Mouse (Mus musculus): Measurements from ENCODE around the gene Foxred2. TPM values are rescaled to one million over a fixed set of nuclear protein-coding genes. Genes with fewer than 3 reads are reported as not detected.

Foxred2 gene
- total RNA-seq, 2 experiments from 2014 or later: 2.7 TPM

GRCm38 (mm10) chr15:77916851-77917544 is 39.5 kb downstream of the Foxred2 start:
- DNase-seq: peak; percentile 91 to 92

- no peak for DNase-seq
These were observed 41.2 kb downstream of the Foxred2 start for GRCm38 (mm10) chr15:77915287-77915686.

- DNase-seq: peak in 1 of 2 experiments; percentile 6
These were observed 42.0 kb downstream of the Foxred2 start for GRCm38 (mm10) chr15:77914507-77914906.

GRCm38 (mm10) chr15:77913054-77913453 is 43.5 kb downstream of the Foxred2 start:
- DNase-seq: no peak

- DNase-seq: peak; percentile 75 to 76
These were observed 43.9 kb downstream of the Foxred2 start for GRCm38 (mm10) chr15:77912585-77912984.

- DNase-seq: peak in 1 of 2 experiments; percentile 53
These were observed 44.5 kb downstream of the Foxred2 start for GRCm38 (mm10) chr15:77912048-77912447.

- peak in 1 of 2 experiments; percentile 63 for DNase-seq
These were observed 45.5 kb downstream of the Foxred2 start for GRCm38 (mm10) chr15:77911065-77911464.

DNA sequence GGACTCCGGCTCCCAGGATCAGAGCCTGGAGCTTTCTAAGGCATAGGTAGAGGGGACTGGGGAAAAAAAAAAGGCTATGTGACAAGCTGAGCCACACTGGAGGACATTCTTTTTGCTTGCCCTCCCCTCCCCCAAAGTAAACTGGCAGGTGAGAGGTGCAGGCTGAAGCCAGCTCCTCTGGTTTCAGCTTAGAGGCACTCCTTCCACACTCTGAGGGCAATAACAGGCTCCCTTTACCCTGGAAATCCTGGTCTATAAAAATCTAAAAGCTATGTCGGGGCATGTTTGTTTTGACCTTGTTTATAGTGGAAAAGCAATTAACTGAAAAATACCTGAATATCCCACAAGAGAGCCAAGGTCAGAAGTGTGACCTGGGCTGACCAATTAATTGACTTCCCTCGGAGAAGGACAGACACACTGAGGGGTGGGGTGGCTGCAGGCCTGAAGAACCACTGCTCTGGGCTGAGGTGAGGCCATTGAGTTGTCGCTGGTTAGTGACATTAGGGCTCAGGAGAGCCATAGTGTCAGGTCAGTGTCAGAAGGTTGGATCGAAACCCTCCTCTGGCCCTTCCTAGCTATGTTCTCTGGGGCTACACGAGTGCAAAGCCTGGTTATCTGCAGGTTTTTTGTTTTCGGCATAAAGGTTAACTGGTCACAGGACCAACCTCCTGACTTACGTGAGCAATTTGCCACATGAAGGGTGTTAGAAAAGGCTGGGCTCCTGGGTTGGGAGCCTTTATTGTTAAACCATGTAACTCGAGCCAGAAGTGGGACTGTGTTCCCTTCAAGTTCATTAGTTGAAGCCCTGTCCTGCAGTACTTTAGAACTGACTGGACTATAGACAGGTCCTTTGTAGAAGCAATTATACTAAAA is 48.6 kb downstream of the Foxred2 start:
- no peak for DNase-seq

DNA sequence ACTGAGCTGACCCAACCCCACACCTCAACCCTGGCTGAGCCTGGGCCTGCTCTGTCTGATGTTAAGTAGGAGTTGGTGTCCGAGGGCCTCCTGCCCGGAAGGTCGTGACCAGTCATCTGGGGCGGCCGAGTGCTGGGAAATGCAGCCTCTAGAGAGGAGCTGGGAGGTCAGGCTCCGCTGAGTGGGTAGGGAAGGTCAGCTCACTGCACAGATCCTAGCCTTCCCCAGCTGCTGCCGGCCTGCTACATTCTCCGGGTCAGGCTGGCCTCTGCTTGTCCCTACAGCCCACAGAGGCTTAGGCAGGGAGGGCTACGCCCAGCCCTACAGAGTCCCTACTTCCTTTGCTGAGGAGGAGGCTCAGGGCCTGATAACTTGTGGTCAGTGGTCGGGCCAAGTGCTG is 50.0 kb downstream of the Foxred2 start:
- no peak for DNase-seq

DNA sequence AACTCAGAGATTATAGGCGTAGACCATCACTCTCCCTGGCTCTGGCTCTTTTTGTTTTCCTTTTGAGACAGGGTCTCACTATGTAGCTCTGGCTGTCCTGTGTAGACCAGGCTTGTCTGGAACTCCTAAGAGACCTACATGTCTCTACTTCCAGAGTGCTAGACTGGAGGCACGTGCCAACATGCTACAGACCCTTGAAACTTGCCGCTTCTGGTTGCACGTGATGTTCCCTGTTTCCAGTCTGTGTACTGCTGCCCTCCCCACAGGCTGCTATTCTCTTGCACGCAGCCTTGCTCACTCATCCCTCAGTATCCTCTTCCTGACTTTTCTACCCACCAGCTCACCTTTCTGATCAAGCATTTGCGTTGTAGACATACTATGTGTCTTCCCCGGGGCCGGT is 50.4 kb downstream of the Foxred2 start:
- DNase-seq: no peak

DNA sequence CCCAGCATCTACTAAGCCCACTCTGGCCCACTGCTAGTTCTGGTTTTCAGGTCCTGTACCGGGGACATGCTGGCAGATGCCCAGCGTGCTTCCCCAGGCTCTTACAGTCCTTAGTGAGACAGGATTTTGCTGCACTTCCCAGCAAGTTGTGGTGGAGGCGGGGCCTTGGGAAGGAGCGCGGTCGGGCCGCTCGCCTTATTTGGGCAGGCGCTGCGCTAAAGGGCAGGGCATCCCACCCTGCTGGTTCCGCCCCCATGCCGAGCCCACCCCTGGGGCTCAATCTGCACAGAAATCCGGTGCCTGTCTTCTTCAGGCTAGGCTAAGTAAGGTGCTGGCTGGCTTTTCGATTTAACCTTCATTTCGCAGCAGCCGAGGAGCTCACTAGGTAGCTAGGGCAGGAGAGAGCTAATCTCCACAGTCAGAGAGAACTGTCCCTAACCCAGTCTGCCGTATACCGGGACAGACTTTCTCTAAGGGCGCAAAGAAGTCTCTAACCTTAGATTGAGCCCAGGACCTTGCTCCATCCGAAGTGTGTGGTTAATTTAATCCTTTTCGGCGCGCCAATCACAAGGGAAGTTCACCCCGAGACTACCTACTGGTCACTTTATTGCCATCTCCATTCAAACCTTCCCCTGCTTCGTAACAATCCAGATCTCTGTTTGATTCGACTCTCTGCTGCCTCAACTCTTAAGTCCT is 51.1 kb downstream of the Foxred2 start:
- DNase-seq: peak; percentile 81 to 87

GRCm38 (mm10) chr15:77904363-77904892 is 52.1 kb downstream of the Foxred2 start:
- DNase-seq: no peak

DNA sequence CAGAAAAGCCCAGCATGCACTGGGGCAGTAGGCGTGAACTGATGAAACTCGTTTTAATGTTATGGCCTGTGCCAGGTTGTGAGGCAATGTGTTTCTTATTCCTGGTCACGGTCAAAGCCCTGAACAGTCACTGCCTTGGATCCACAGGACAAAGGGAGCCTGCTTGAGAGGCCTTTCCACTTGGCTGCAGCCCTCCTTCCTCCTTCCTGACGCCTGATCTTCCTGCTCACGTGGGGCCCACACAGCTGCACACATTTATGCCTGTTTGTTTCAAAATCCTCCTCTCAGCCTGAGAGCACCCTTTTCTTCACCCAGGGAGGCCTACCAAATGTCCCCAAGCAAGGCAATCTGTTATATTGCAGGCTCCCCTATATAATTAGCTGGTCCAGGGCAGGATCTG is 53.3 kb downstream of the Foxred2 start:
- no peak for DNase-seq

DNA sequence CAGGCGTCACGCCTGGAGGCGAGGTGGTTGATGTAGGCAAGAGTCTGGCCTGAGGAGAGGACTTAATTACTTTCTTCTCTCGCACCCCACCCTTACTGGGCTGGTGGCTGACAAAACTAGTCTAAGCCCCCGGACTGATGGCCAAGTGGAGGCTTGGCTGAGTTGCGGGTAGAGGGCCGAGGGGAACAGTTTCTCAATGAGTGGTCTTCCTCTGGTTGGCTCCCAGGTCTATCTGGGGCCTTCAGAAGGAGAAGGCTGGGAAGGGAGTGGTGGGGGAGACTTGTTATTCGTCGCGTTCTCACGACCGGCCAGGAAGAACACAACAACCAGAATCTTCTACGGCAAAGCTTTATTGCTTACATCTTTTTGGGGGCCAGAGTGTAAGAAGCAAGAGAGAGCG is 61.6 kb downstream of the Foxred2 start:
- DNase-seq: no peak

- DNase-seq: no peak
These were observed 63.2 kb downstream of the Foxred2 start for GRCm38 (mm10) chr15:77893292-77893691.

DNA sequence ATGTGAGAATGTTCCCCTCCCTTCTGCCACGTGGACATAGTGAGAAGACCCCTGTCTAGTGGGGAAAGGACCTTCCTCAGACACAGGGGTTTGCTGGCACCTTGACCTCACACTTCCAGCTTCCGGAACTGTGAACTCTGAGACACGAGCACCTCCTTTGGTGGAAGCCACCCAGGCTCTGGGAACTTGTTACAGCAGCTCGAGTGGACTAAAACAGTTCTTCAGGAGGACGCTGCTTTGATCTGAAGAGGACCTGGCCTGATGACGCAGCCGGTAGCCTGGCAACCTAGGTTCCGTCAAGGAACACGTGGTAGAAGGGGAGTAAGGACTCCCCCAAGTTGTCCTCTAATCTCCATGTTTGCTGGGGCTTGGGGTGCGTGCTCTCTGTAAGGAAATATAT is 64.1 kb downstream of the Foxred2 start:
- DNase-seq: no peak

DNA sequence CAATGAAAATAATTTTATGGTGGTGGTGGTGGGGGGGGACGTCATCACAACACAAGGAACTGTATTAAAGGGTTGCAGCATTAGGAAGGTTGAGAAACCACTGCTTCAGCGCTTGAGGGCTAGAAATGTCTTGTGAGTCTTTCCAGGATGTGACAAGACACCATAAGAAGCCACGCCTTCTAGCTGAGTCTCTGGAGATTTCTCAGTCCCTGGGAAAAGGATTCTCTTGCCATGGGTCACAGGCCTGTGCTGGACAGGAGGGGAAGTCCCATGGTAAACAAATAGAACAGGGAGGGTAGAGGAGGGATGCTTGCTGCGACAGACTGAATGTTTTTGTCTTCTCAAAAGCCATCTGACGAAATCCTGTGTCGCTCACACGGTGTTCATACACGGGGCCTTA is 64.8 kb downstream of the Foxred2 start:
- no peak for DNase-seq

Other genes starting within 250 kb of the Foxred2 start
- gene Apol9b, start 227.7 kb downstream of the Foxred2 start, total RNA-seq (2021): 1 to 10 TPM; 1.1 to 1.2 TPM
- not detected for gene Apol8, start 199.7 kb downstream of the Foxred2 start, total RNA-seq (2021)
- 100 to 1,000 TPM; 309 to 387 TPM for gene Myh9, start 114.5 kb downstream of the Foxred2 start, total RNA-seq (2021)
- gene Txn2, start 27.7 kb downstream of the Foxred2 start, total RNA-seq (2021): 100 to 1,000 TPM; 563 to 586 TPM
- 100 to 1,000 TPM; 151 to 167 TPM for gene Eif3d, start 14.1 kb upstream of the Foxred2 start, total RNA-seq (2021)
- gene Cacng2, start 163.3 kb upstream of the Foxred2 start, total RNA-seq (2021): under 1 TPM; 0.20 to 0.26 TPM
- 10 to 100 TPM; 16.0 to 18.8 TPM for gene Ift27, start 217.4 kb upstream of the Foxred2 start, total RNA-seq (2021)
- gene Pvalb, start 249.7 kb upstream of the Foxred2 start, total RNA-seq (2021): not detected

Data from adrenal gland, postnatal 36 days (tissue).